Mouse (Mus musculus): ENCODE measurements around the gene Heyl. TPM values are rescaled to one million over a fixed set of nuclear protein-coding genes. Genes with fewer than 3 reads are reported as not detected.

Gene Heyl
- polyA plus RNA-seq, 1 experiment from 2014 or later, result 10.5 TPM

DNA sequence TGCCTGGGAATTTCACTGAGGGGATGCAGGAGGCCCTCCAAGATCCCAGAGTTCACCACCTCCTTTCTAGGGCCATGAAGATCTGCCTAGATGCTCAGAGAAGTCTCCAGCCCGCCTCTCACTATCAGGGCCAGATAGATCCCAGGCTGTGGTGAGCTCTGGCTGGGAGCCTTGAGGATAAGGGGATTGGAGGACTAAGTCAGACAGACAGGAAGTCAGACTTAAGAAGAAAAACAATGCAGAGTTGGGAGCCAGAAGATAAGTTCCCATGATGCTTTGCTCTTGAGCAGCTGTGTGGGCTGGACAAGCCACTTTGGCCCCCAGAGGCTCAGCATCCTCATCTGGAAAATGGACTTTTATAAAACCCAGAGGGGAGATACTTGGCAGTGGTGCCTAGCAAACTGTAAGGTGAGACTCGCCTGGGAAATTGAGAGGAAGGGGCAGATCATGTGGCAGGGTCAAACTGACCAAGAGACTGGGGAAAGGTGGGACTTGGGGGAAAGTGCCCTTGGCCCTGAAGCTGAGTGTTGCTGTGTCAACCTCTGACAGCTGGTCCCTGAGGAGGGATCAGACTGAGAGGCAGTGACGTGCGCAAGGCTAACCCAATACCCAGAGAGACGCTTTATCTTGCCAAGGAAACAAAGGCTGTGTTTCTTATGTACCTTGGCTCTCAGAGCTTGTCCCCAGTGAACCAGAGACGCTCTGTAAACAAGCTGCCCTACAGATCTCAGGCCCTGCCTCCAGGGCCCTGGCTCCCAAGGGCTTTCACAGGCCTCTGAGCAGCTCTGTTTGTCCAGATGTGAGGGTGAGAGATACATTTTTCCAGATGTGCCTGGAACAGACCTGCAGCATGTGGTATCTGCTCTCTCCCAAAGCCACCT lies 4.3 kb downstream of the Heyl start:
- ATAC-seq (ENCODE audit: low FRiP score) (no peak), DNase-seq (ENCODE audit: low spot score) (no peak)
- peaks cover 10% of the 10 kb centered on the region for H3K4me1 ChIP-seq (replicated peaks; ENCODE audit: control insufficient read depth, insufficient read depth, low read length)
- no peak overlapping the region for H3K27ac ChIP-seq (ENCODE audit: low read depth, low read length)
- no peaks in the 10 kb centered on the region for H3K36me3 ChIP-seq (ENCODE audit: control insufficient read depth, insufficient read depth, low read length)
- H3K27me3 ChIP-seq (ENCODE audit: control insufficient read depth, insufficient read depth, low read length), result peaks cover 37% of the 10 kb centered on the region
- H3K4me3 ChIP-seq (ENCODE audit: low read depth, low read length), result no peak overlapping the region
- H3K9me3 ChIP-seq (ENCODE audit: control insufficient read depth, low read length), result no peaks in the 10 kb centered on the region
- H3K4me2 ChIP-seq (replicated peaks; ENCODE audit: low read depth, low read length), result no peak overlapping the region
- no peak overlapping the region for H3K9ac ChIP-seq (ENCODE audit: low read depth, low read length)
- WGBS, result 53% methylated on average over 6 of the region's 6 CpGs

DNA sequence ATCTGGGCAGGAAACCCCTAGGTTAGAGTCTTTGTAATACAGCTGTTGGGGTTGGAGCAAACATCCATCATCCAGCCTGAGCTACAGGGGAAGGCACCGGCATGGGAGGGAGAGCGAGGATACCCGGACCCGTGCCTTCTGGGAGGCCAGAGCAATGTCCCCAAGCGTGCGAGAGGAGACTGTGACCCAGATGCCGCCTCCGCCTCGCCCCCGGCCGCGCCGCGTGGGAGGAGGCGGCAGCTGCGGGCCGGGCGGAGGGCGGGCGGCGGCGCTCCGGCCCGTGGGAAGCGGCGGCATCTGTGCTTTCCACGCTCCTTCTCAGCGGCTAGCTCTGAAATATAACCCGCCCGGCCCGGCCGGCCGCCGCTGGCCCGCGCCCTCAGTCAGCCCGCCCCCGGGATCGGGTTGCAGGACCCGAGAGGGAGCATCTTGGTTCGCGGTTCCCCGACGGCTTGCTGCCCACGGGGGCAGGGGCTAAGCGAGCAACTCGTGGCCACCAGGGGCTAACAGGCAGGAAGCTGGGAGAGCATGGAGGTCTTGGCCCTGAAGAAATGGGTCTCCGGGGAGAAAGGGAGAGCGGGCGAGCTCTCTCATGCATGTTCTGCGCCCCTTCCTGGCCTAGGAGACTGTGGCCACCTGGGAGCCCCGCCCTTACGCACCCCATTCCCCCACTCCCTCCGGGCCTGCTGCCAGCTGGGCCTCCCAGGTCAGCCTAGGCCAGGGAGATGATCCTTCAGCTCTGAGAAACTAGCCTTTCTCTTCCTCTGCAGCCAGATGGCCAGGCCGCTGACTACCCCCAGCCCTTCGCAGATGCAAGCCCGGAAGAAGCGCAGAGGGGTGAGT lies 6.2 kb downstream of the Heyl start:
- peak overlapping the region; percentile 50 for H3K4me2 ChIP-seq (replicated peaks; ENCODE audit: low read depth, low read length)
- no peaks in the 10 kb centered on the region for H3K36me3 ChIP-seq (ENCODE audit: control insufficient read depth, insufficient read depth, low read length)
- H3K4me3 ChIP-seq (ENCODE audit: low read depth, low read length), result peak overlapping the region; percentile 32
- peaks cover 19% of the 10 kb centered on the region for H3K27me3 ChIP-seq (ENCODE audit: control insufficient read depth, insufficient read depth, low read length)
- H3K4me1 ChIP-seq (replicated peaks; ENCODE audit: control insufficient read depth, insufficient read depth, low read length), result peaks cover 7% of the 10 kb centered on the region
- WGBS, result 4% methylated on average over 44 of the region's 58 CpGs
- no peaks in the 10 kb centered on the region for H3K9me3 ChIP-seq (ENCODE audit: control insufficient read depth, low read length)
- ATAC-seq (ENCODE audit: low FRiP score) (peak; percentile 50), DNase-seq (ENCODE audit: low spot score) (peak; percentile 57)
- peak overlapping the region; percentile 47; the same call in 1 of the 2 replicates for H3K9ac ChIP-seq (ENCODE audit: low read depth, low read length)
- peak overlapping the region; percentile 8; the same call in 1 of the 2 replicates for H3K27ac ChIP-seq (ENCODE audit: low read depth, low read length)

- DNase-seq (ENCODE audit: low spot score), result no peak
- no peak overlapping the region for H3K9ac ChIP-seq (ENCODE audit: low read depth, low read length)
- no peaks in the 10 kb centered on the region for H3K27me3 ChIP-seq (ENCODE audit: control insufficient read depth, insufficient read depth, low read length)
- no peaks in the 10 kb centered on the region for H3K4me1 ChIP-seq (replicated peaks; ENCODE audit: control insufficient read depth, insufficient read depth, low read length)
- ATAC-seq (ENCODE audit: low FRiP score), result no peak
- no peaks in the 10 kb centered on the region for H3K36me3 ChIP-seq (ENCODE audit: control insufficient read depth, insufficient read depth, low read length)
- no peak overlapping the region for H3K4me2 ChIP-seq (replicated peaks; ENCODE audit: low read depth, low read length)
- no peaks in the 10 kb centered on the region for H3K9me3 ChIP-seq (ENCODE audit: control insufficient read depth, low read length)
- no peak overlapping the region for H3K27ac ChIP-seq (ENCODE audit: low read depth, low read length)
- no peak overlapping the region for H3K4me3 ChIP-seq (ENCODE audit: low read depth, low read length)
- 88% methylated on average over 7 of the region's 7 CpGs for WGBS
These were observed 12.9 kb downstream of the Heyl start for GRCm38 (mm10) chr4:123246221-123246620.

DNA sequence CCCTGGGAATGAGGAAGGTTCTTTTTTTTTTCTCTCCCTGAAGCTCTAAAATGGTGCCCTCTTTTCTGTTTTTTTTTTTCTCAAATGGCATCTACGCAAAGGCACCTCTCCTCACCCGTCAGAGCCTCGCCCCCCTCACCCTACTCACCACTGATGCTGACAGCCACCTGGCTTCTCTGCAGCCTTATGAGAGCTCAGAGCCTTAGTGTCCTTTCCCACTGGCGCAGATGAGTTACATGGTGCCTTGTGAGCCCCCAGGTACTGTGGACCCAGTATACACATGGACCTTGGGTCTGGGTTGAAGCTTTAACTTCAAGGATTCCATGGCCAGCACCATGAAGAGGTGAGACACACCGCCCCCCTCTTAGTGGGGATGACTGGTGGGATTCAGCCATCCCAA lies 13.3 kb downstream of the Heyl start:
- WGBS, result 87% methylated on average over 5 of the region's 5 CpGs
- Histone ChIP-seq H3K4me3 (ENCODE audit: low read depth, low read length) (no peak overlapping the region), H3K4me2 (replicated peaks; ENCODE audit: low read depth, low read length) (no peak overlapping the region), H3K4me1 (replicated peaks; ENCODE audit: control insufficient read depth, insufficient read depth, low read length) (no peaks in the 10 kb centered on the region), H3K9ac (ENCODE audit: low read depth, low read length) (no peak overlapping the region), H3K9me3 (ENCODE audit: control insufficient read depth, low read length) (no peaks in the 10 kb centered on the region), H3K27ac (ENCODE audit: low read depth, low read length) (no peak overlapping the region), H3K36me3 (ENCODE audit: control insufficient read depth, insufficient read depth, low read length) (no peaks in the 10 kb centered on the region), H3K27me3 (ENCODE audit: control insufficient read depth, insufficient read depth, low read length) (no peaks in the 10 kb centered on the region)
- DNase-seq (ENCODE audit: low spot score) (no peak), ATAC-seq (ENCODE audit: low FRiP score) (no peak)

GRCm38 (mm10) chr4:123247147-123247880 lies 14.0 kb downstream of the Heyl start:
- H3K9ac ChIP-seq (ENCODE audit: low read depth, low read length), result no peak overlapping the region
- no peak overlapping the region for H3K4me2 ChIP-seq (replicated peaks; ENCODE audit: low read depth, low read length)
- DNase-seq (ENCODE audit: low spot score), result no peak
- H3K9me3 ChIP-seq (ENCODE audit: control insufficient read depth, low read length), result no peaks in the 10 kb centered on the region
- H3K27me3 ChIP-seq (ENCODE audit: control insufficient read depth, insufficient read depth, low read length), result no peaks in the 10 kb centered on the region
- H3K4me3 ChIP-seq (ENCODE audit: low read depth, low read length), result no peak overlapping the region
- no peaks in the 10 kb centered on the region for H3K4me1 ChIP-seq (replicated peaks; ENCODE audit: control insufficient read depth, insufficient read depth, low read length)
- H3K36me3 ChIP-seq (ENCODE audit: control insufficient read depth, insufficient read depth, low read length), result no peaks in the 10 kb centered on the region
- 61% methylated on average over 7 of the region's 7 CpGs for WGBS
- 0 out of 2 replicates have a peak, but pooled peaks have one; percentile 25 for ATAC-seq (ENCODE audit: low FRiP score)
- no peak overlapping the region; the same call in 1 of the 2 replicates for H3K27ac ChIP-seq (ENCODE audit: low read depth, low read length)

DNA sequence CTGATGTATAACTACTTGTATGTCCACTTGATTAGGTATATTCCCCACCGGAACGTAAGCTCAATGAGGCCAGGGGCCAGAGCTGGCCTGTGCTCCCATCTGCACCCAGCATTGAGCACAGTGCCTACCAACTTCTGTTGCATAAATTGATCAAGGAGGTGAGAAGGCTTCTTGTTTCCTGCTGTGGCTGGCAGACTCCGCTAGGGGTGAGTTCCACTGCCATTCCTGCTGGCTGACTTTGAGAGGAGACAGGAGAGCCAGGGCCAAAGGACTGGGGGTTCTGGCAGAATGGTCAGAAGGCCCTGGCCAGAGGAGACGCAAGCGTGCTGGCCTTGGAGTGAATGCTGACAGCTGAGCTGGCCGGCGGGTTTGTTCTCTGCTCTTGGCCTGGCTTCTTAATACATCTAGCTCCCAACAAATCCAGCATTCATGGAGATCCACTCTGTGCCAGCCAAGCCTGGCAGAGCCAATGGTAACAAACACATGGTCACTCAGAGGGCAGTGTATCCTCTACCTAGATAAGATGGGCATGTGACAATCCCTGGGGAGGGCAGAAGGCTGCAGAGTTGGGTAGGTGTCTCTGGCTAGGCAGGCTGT lies 15.7 kb downstream of the Heyl start:
- H3K4me3 ChIP-seq (ENCODE audit: low read depth, low read length), result no peak overlapping the region
- no peaks in the 10 kb centered on the region for H3K36me3 ChIP-seq (ENCODE audit: control insufficient read depth, insufficient read depth, low read length)
- H3K27me3 ChIP-seq (ENCODE audit: control insufficient read depth, insufficient read depth, low read length), result no peaks in the 10 kb centered on the region
- WGBS, result 80% methylated on average over 7 of the region's 7 CpGs
- no peaks in the 10 kb centered on the region for H3K4me1 ChIP-seq (replicated peaks; ENCODE audit: control insufficient read depth, insufficient read depth, low read length)
- DNase-seq (ENCODE audit: low spot score) (no peak), ATAC-seq (ENCODE audit: low FRiP score) (no peak)
- no peak overlapping the region for H3K9ac ChIP-seq (ENCODE audit: low read depth, low read length)
- no peak overlapping the region for H3K27ac ChIP-seq (ENCODE audit: low read depth, low read length)
- H3K4me2 ChIP-seq (replicated peaks; ENCODE audit: low read depth, low read length), result no peak overlapping the region
- H3K9me3 ChIP-seq (ENCODE audit: control insufficient read depth, low read length), result no peaks in the 10 kb centered on the region

GRCm38 (mm10) chr4:123252214-123252613 lies 18.9 kb downstream of the Heyl start:
- no peak for DNase-seq (ENCODE audit: low spot score)
- no peak overlapping the region for H3K4me3 ChIP-seq (ENCODE audit: low read depth, low read length)
- H3K27ac ChIP-seq (ENCODE audit: low read depth, low read length), result no peak overlapping the region
- H3K9me3 ChIP-seq (ENCODE audit: control insufficient read depth, low read length), result no peaks in the 10 kb centered on the region
- 88% methylated on average over 5 of the region's 5 CpGs for WGBS
- no peak for ATAC-seq (ENCODE audit: low FRiP score)
- H3K4me1 ChIP-seq (replicated peaks; ENCODE audit: control insufficient read depth, insufficient read depth, low read length), result no peaks in the 10 kb centered on the region
- H3K27me3 ChIP-seq (ENCODE audit: control insufficient read depth, insufficient read depth, low read length), result no peaks in the 10 kb centered on the region
- H3K4me2 ChIP-seq (replicated peaks; ENCODE audit: low read depth, low read length), result no peak overlapping the region
- H3K9ac ChIP-seq (ENCODE audit: low read depth, low read length), result no peak overlapping the region
- H3K36me3 ChIP-seq (ENCODE audit: control insufficient read depth, insufficient read depth, low read length), result no peaks in the 10 kb centered on the region

- DNase-seq (ENCODE audit: low spot score) (peak; percentile 77), ATAC-seq (ENCODE audit: low FRiP score) (no peak)
- Histone ChIP-seq H3K27ac (ENCODE audit: low read depth, low read length) (no peak overlapping the region), H3K9ac (ENCODE audit: low read depth, low read length) (no peak overlapping the region), H3K4me1 (replicated peaks; ENCODE audit: control insufficient read depth, insufficient read depth, low read length) (no peaks in the 10 kb centered on the region), H3K4me2 (replicated peaks; ENCODE audit: low read depth, low read length) (no peak overlapping the region), H3K4me3 (ENCODE audit: low read depth, low read length) (no peak overlapping the region), H3K36me3 (ENCODE audit: control insufficient read depth, insufficient read depth, low read length) (no peaks in the 10 kb centered on the region), H3K27me3 (ENCODE audit: control insufficient read depth, insufficient read depth, low read length) (no peaks in the 10 kb centered on the region), H3K9me3 (ENCODE audit: control insufficient read depth, low read length) (no peaks in the 10 kb centered on the region)
- WGBS, result 18% methylated on average over 5 of the region's 5 CpGs
These were observed 21.3 kb downstream of the Heyl start for GRCm38 (mm10) chr4:123254617-123255016.

Measured in hindbrain, embryonic 11.5 days (tissue).